Mouse (Mus musculus): Measurements from ENCODE around the gene Gpcpd1. TPM values are rescaled to one million over a fixed set of nuclear protein-coding genes. Genes with fewer than 3 reads are reported as not detected.

The Gpcpd1 gene
- total RNA-seq (2023) = 100 to 1,000 TPM; 156 to 158 TPM

GRCm38 (mm10) chr2:132587240-132587779, at the start of gene Gpcpd1:
TSS of gene Gpcpd1 (minus strand) at chr2:132587729.

Other genes with a start within 250 kb of the Gpcpd1 start
- gene Prokr2, start 202.3 kb downstream of the Gpcpd1 start, total RNA-seq (2023) = not detected
- 10 to 100 TPM; 15.1 to 16.8 TPM for gene Shld1, start 99.2 kb upstream of the Gpcpd1 start, total RNA-seq (2023)
- not detected for gene Chgb, start 193.5 kb upstream of the Gpcpd1 start, total RNA-seq (2023)
- 10 to 100 TPM; 18.6 to 19.5 TPM for gene Trmt6, start 228.3 kb upstream of the Gpcpd1 start, total RNA-seq (2023)
- 1 to 10 TPM; 1.0 to 1.3 TPM for gene Mcm8, start 228.4 kb upstream of the Gpcpd1 start, total RNA-seq (2023)

All from monocyte, adult 59 days (primary cell).